ENCODE assay signal across 8 mouse cellular contexts in genomic region chr9:65100991-65101685, GRCm38 (mm10). TPM values are rescaled to one million over a fixed set of nuclear protein-coding genes. Genes with fewer than 3 reads are reported as not detected.
A peak's percentile ranks its signal among the peaks of the same experiment; 100 is the strongest.
DNase-seq lines count a peak whose midpoint lies in the region; ATAC-seq and TF ChIP-seq lines count a peak whose summit lies in the region.

TSS of gene Igdcc4 (plus strand) at chr9:65101486.

- intact Hi-C loops in left cerebral cortex, adult 2 months (cut with DNase I): no loop called here
- intact Hi-C loops in heart, postnatal 10 days (cut with DNase I): no loop called here

- WGBS in embryonic facial prominence, embryonic 14.5 days: 6% methylated on average over 11 of the region's 76 CpGs
- WGBS in limb, embryonic 11.5 days: 2% methylated on average over 47 of the region's 76 CpGs
- 10% methylated on average over 70 of the region's 76 CpGs for WGBS in olfactory bulb, adult 2 months

- peaks cover 14% of the 10 kb centered on the region; the same call in 1 of the 2 replicates for H3K4me1 ChIP-seq in embryonic facial prominence, embryonic 14.5 days (ENCODE audit: control insufficient read depth, insufficient read depth, low read length)
- H3K4me1 ChIP-seq in limb, embryonic 11.5 days (ENCODE audit: control insufficient read depth, insufficient read depth, low read length): peaks cover 8% of the 10 kb centered on the region
- H3K4me1 ChIP-seq in olfactory bulb, adult 2 months (ENCODE audit: control insufficient read depth, insufficient read depth, low read length): peaks cover 16% of the 10 kb centered on the region

- no peak for ATAC-seq in embryonic facial prominence, embryonic 14.5 days (ENCODE audit: low read depth)
- no peak for ATAC-seq in limb, embryonic 11.5 days (ENCODE audit: insufficient number of reproducible peaks, low FRiP score, low TSS enrichment, low read depth)
- no peak for ATAC-seq in inflammation-experienced regulatory T-cells, adult 6 months

- TF ChIP-seq POLR2A in olfactory bulb, adult 2 months (IDR thresholded peaks at IDR 0.05; ENCODE audit: insufficient read depth, low read depth, low read length): no peak

- H3K4me3 ChIP-seq in left cerebral cortex, adult 2 months: peak within 1 kb of the TSS; percentile 68
- peak within 1 kb of the TSS; percentile 89 for H3K4me3 ChIP-seq in embryonic facial prominence, embryonic 14.5 days (ENCODE audit: low read depth, low read length)
- peak within 1 kb of the TSS; percentile 69 for H3K4me3 ChIP-seq in limb, embryonic 11.5 days (ENCODE audit: low read depth, low read length)
- peak within 1 kb of the TSS; percentile 55 for H3K4me3 ChIP-seq in olfactory bulb, adult 2 months (ENCODE audit: insufficient read depth, low read depth, low read length)

- H3K27ac ChIP-seq in left cerebral cortex, adult 2 months: peak within 1 kb of the TSS; percentile 86
- H3K27ac ChIP-seq in embryonic facial prominence, embryonic 14.5 days (replicated peaks; ENCODE audit: low read depth, low read length): peak within 1 kb of the TSS; percentile 92
- peak within 1 kb of the TSS; percentile 30 for H3K27ac ChIP-seq in limb, embryonic 11.5 days (replicated peaks; ENCODE audit: low read depth, low read length)
- peak within 1 kb of the TSS; percentile 37; the same call in 1 of the 2 replicates for H3K27ac ChIP-seq in olfactory bulb, adult 2 months (ENCODE audit: insufficient read depth, low read depth, low read length)

- H3K9me3 ChIP-seq in embryonic facial prominence, embryonic 14.5 days (ENCODE audit: control insufficient read depth, low read length): peaks cover 5% of the 10 kb centered on the region; the same call in 1 of the 2 replicates
- no peaks in the 10 kb centered on the region; the same call in 1 of the 2 replicates for H3K9me3 ChIP-seq in limb, embryonic 11.5 days (ENCODE audit: control insufficient read depth, low read length)

- peak within 1 kb of the TSS; percentile 94 for H3K9ac ChIP-seq in embryonic facial prominence, embryonic 14.5 days (ENCODE audit: low read depth, low read length)
- H3K9ac ChIP-seq in limb, embryonic 11.5 days (ENCODE audit: low read length): peak within 1 kb of the TSS; percentile 84

- H3K36me3 ChIP-seq in embryonic facial prominence, embryonic 14.5 days (ENCODE audit: control insufficient read depth, insufficient read depth, low read length): no peaks in the 10 kb centered on the region
- H3K36me3 ChIP-seq in limb, embryonic 11.5 days (ENCODE audit: control insufficient read depth, insufficient read depth, low read length): no peaks in the 10 kb centered on the region

- TF ChIP-seq CTCF in left cerebral cortex, adult 2 months (IDR thresholded peaks at IDR 0.05): no peak
- TF ChIP-seq CTCF in olfactory bulb, adult 2 months (IDR thresholded peaks at IDR 0.05; ENCODE audit: insufficient read depth, low read depth, low read length): no peak

- peak within 1 kb of the TSS; percentile 87 for H3K4me2 ChIP-seq in embryonic facial prominence, embryonic 14.5 days (ENCODE audit: low read depth, low read length)
- peak within 1 kb of the TSS; percentile 97 for H3K4me2 ChIP-seq in limb, embryonic 11.5 days (ENCODE audit: low read depth, severe bottlenecking)

- peak; percentile 33 to 43 for DNase-seq in left cerebral cortex, adult 2 months (ENCODE audit: extremely low spot score in 1 of 2, low spot score in 2 of 2)
- DNase-seq in left cerebral cortex, adult 11 months (ENCODE audit: low spot score): no peak
- peak; percentile 62 for DNase-seq in adrenal gland, postnatal 14 days
- DNase-seq in embryonic facial prominence, embryonic 14.5 days (ENCODE audit: low spot score): peak; percentile 29
- peak; percentile 32 to 46 for DNase-seq in heart, postnatal 10 days
- DNase-seq in limb, embryonic 11.5 days (ENCODE audit: low spot score): peak; percentile 64

- H3K27me3 ChIP-seq in embryonic facial prominence, embryonic 14.5 days (replicated peaks; ENCODE audit: control insufficient read depth, insufficient read depth, low read length): no peaks in the 10 kb centered on the region
- H3K27me3 ChIP-seq in limb, embryonic 11.5 days (ENCODE audit: control insufficient read depth, insufficient read depth, low read length): no peaks in the 10 kb centered on the region

RNA-seq across cellular contexts. Expression of gene Igdcc4, which starts in this region (rescaled TPM):
- total RNA-seq in left cerebral cortex, adult 2 months (2021): 10 to 100 TPM; 31.8 to 33.7 TPM
- total RNA-seq in adrenal gland, postnatal 14 days (2021): 18.3 and 23.2 TPM in 2 replicates
- polyA plus RNA-seq in embryonic facial prominence, embryonic 14.5 days (2014; fragmentation: Nextera tagmentation; extraction: Ambion mirVana): 55.6 and 58.5 TPM in 2 replicates
- total RNA-seq in heart, postnatal 10 days (2021): 10 to 100 TPM; 14.4 to 15.6 TPM
- polyA plus RNA-seq in limb, embryonic 11.5 days (2014; fragmentation: Nextera tagmentation; extraction: Ambion mirVana): 13.5 and 15.0 TPM in 2 replicates
- polyA plus RNA-seq in olfactory bulb, adult 2 months (2012; ENCODE audit: insufficient read depth, insufficient read length, low replicate concordance, missing spikeins): not detected in 2 replicates
- under 1 TPM in 2 of 3 experiments, not detected in 1; 0.24 to 0.28 TPM for polyA plus RNA-seq in inflammation-experienced regulatory T-cells, adult 6 months (2017; shearing (Covaris generic))

Comparison
In these comparisons a context has a peak if more than half of its experiments do, and no peak if none do; other contexts are left out.
1. H3K27ac ChIP-seq: peak in every context shown above with its lines; median percentile 92 in embryonic facial prominence, embryonic 14.5 days; 86 in left cerebral cortex, adult 2 months; 37 in olfactory bulb, adult 2 months; 30 in limb, embryonic 11.5 days.